Mouse (Mus musculus) intestine, postnatal 0 days (tissue): Measurements from ENCODE around the gene Cmas. TPM values are rescaled to one million over a fixed set of nuclear protein-coding genes. Genes with fewer than 3 reads are reported as not detected.

Experiments used
- ATAC-seq: fragments of 200-750 bp; cut with Nextera tagmentation; 2 replicates; pipeline ENCODE4 v1.8.0; 2017; ENCODE audit warnings: mild to moderate bottlenecking, moderate TSS enrichment, moderate library complexity
- H3K27ac ChIP-seq: fragments of 300-500 bp; sonication (generic); 2 replicates; pipeline ENCODE4 v1.5.1; 2014; ENCODE audit warnings: mild to moderate bottlenecking, low read depth, low read length, moderate library complexity
- H3K27me3 ChIP-seq: fragments of 300-500 bp; sonication (generic); replicated peaks from 2 replicates; pipeline ENCODE4 v1.6.1; 2014; ENCODE audit warnings: low read length, mixed read lengths; ENCODE audit not compliant: control insufficient read depth, insufficient read depth
- H3K36me3 ChIP-seq: fragments of 300-500 bp; sonication (generic); 2 replicates; pipeline ENCODE4 v1.6.1; 2014; ENCODE audit warnings: mild to moderate bottlenecking, moderate library complexity; ENCODE audit not compliant: control insufficient read depth, insufficient read depth
- H3K4me1 ChIP-seq: fragments of 300-500 bp; sonication (generic); replicated peaks from 2 replicates; pipeline ENCODE4 v1.6.1; 2014; ENCODE audit warnings: antibody characterized with exemption, low read length, mixed read lengths; ENCODE audit not compliant: control insufficient read depth, insufficient read depth
- H3K4me2 ChIP-seq: fragments of 300-500 bp; sonication (generic); replicated peaks from 2 replicates; pipeline ENCODE4 v1.6.1; 2014; ENCODE audit warnings: low read depth, mild to moderate bottlenecking, moderate library complexity
- H3K4me3 ChIP-seq: fragments of 300-500 bp; sonication (generic); 2 replicates; pipeline ENCODE4 v1.5.1; 2014; ENCODE audit warnings: low read depth, low read length
- H3K9ac ChIP-seq: fragments of 300-500 bp; sonication (generic); 2 replicates; pipeline ENCODE4 v1.6.1; 2014; ENCODE audit warnings: mild to moderate bottlenecking, low read depth, low read length
- H3K9me3 ChIP-seq: fragments of 300-500 bp; sonication (generic); 2 replicates; pipeline ENCODE4 v1.6.1; 2016; ENCODE audit warnings: mixed run types; ENCODE audit not compliant: control insufficient read depth
- CTCF ChIP-seq: sonication (generic); IDR thresholded peaks from 2 replicates; pipeline ENCODE4 v1.5.1; 2016; ENCODE audit warnings: low read depth, mild to moderate bottlenecking, control low read depth, antibody characterized with exemption, moderate library complexity
- WGBS: fragments of 180-500 bp; shearing (Covaris S2); extraction: QIAGEN DNeasy Blood & Tissue Kit; methylation state at CpG from one replicate; pipeline ENCODE4 v1.1.7; 2014; 5-methylcytosine and 5-hydroxymethylcytosine counted together
- polyA plus RNA-seq: library from polyadenylated mRNA; unstranded; fragments of >200 nt; fragmentation: Nextera tagmentation; extraction: Ambion mirVana; gene quantifications from 2 replicates; pipeline ENCODE4 v1.2.1, GENCODE M21; 2015

Gene Cmas
- polyA plus RNA-seq: 130 and 131 TPM in 2 replicates

- Histone ChIP-seq H3K4me1 (peaks cover 11% of the 10 kb centered on the region; the same call in 1 of the 2 replicates), H3K27me3 (no peaks in the 10 kb centered on the region), H3K4me3 (peak within 1 kb of the TSS; percentile 85), H3K36me3 (peaks cover 6% of the 10 kb centered on the region; the same call in 1 of the 2 replicates), H3K9ac (peak within 1 kb of the TSS; percentile 96), H3K27ac (peak within 1 kb of the TSS; percentile 98), H3K9me3 (no peaks in the 10 kb centered on the region), H3K4me2 (peak within 1 kb of the TSS; percentile 80)
- ATAC-seq: peak; percentile 86
- 1% methylated on average over 56 of the region's 68 CpGs for WGBS
- TF ChIP-seq CTCF: 0 out of 2 replicates have a peak, but pooled peaks have one; percentile 1
Observed at GRCm38 (mm10) chr6:142756507-142757333, at the start of gene Cmas. Gene Cmas, plus strand, starts transcription at chr6:142756686.

- H3K27ac ChIP-seq: no peak overlapping the region
- 81% methylated on average over 3 of the region's 3 CpGs for whole genome bisulfite sequencing
- peaks cover 7% of the 10 kb centered on the region; the same call in 1 of the 2 replicates for H3K27me3 ChIP-seq
- no peak overlapping the region for H3K4me3 ChIP-seq
- H3K9me3 ChIP-seq: no peaks in the 10 kb centered on the region
- no peak overlapping the region for H3K4me2 ChIP-seq
- H3K4me1 ChIP-seq: no peaks in the 10 kb centered on the region
- no peak for ATAC-seq
- H3K36me3 ChIP-seq: no peaks in the 10 kb centered on the region
- TF ChIP-seq CTCF: peak; percentile 37
- H3K9ac ChIP-seq: no peak overlapping the region
Observed at GRCm38 (mm10) chr6:142706688-142707087, 49.8 kb upstream of the Cmas start.

GRCm38 (mm10) chr6:142708369-142708768, 48.1 kb upstream of the Cmas start:
- TF ChIP-seq CTCF: no peak
- Histone ChIP-seq H3K27ac (no peak overlapping the region), H3K9ac (no peak overlapping the region), H3K36me3 (no peaks in the 10 kb centered on the region), H3K4me3 (no peak overlapping the region), H3K9me3 (no peaks in the 10 kb centered on the region), H3K4me2 (no peak overlapping the region), H3K27me3 (no peaks in the 10 kb centered on the region), H3K4me1 (no peaks in the 10 kb centered on the region)
- WGBS: 81% methylated on average over 6 of the region's 6 CpGs
- ATAC-seq: no peak

- no peak overlapping the region for H3K4me2 ChIP-seq
- no peaks in the 10 kb centered on the region for H3K27me3 ChIP-seq
- H3K4me3 ChIP-seq: no peak overlapping the region
- H3K27ac ChIP-seq: no peak overlapping the region
- ATAC-seq: no peak
- TF ChIP-seq CTCF: no peak
- H3K9ac ChIP-seq: no peak overlapping the region
- no peaks in the 10 kb centered on the region for H3K4me1 ChIP-seq
- H3K36me3 ChIP-seq: no peaks in the 10 kb centered on the region
- no peaks in the 10 kb centered on the region for H3K9me3 ChIP-seq
- WGBS: 58% methylated on average over 6 of the region's 6 CpGs
Observed at GRCm38 (mm10) chr6:142710690-142711089, 45.8 kb upstream of the Cmas start.

DNA sequence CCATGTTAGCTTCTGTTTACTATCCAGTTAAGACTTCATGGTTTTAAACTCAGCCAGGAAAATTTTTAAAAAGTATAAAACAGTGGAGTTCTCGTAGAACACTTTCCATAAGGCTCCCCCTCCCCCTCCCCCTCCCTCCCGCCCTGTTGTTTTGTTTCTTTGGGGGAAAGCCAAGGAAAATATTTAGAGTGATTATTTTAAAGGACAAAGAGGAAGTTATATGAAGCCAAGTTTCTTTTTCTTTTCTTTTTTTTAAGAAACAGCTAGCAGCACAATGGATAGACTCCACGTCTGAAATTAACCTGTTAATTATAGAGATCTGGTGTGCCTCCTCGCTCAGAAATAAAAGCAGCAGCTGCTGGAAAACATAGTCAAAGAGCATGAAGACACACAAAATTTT, 45.4 kb upstream of the Cmas start:
- no peak for ATAC-seq
- no peak overlapping the region for H3K4me3 ChIP-seq
- no peak overlapping the region for H3K4me2 ChIP-seq
- WGBS: 48% methylated on average over 4 of the region's 4 CpGs
- no peaks in the 10 kb centered on the region for H3K9me3 ChIP-seq
- no peak overlapping the region for H3K9ac ChIP-seq
- H3K4me1 ChIP-seq: no peaks in the 10 kb centered on the region
- no peaks in the 10 kb centered on the region for H3K27me3 ChIP-seq
- no peaks in the 10 kb centered on the region for H3K36me3 ChIP-seq
- H3K27ac ChIP-seq: no peak overlapping the region
- no peak for TF ChIP-seq CTCF

GRCm38 (mm10) chr6:142715026-142715425, 41.5 kb upstream of the Cmas start:
- Histone ChIP-seq H3K27me3 (no peaks in the 10 kb centered on the region), H3K9me3 (no peaks in the 10 kb centered on the region), H3K27ac (no peak overlapping the region; the same call in 1 of the 2 replicates), H3K4me1 (no peaks in the 10 kb centered on the region), H3K4me3 (no peak overlapping the region), H3K4me2 (no peak overlapping the region), H3K36me3 (no peaks in the 10 kb centered on the region), H3K9ac (no peak overlapping the region)
- ATAC-seq: no peak
- TF ChIP-seq CTCF: no peak
- WGBS: 59% methylated on average over 8 of the region's 8 CpGs
